Mouse (Mus musculus): ENCODE data around the gene Rrn3.

- TF ChIP-seq POLR2A (IDR thresholded peaks at IDR 0.05; ENCODE audit: control insufficient read depth in 1 of 2, insufficient read depth in 1 of 2, low read depth in 1 of 2, low read length in 2 of 2, poor library complexity in 1 of 2) (no peak), E2F4 (IDR thresholded peaks at IDR 0.05; ENCODE audit: borderline replicate concordance, low read depth, low read length) (no peak), CTCF (IDR thresholded peaks at IDR 0.05 in 2 of 3, conservative IDR thresholded peaks at IDR 0.05 in 1 of 3; ENCODE audit: control insufficient read depth in 1 of 3, insufficient read depth in 1 of 3, low read depth in 2 of 3, low read length in 3 of 3, poor library complexity in 1 of 3, severe bottlenecking in 1 of 3) (no peak), MAZ (IDR thresholded peaks at IDR 0.05; ENCODE audit: low read depth, low read length) (no peak), USF1 (IDR thresholded peaks at IDR 0.05; ENCODE audit: low read depth, low read length) (no peak)
Observed at GRCm38 (mm10) chr16:13732786-13733185, 47.7 kb upstream of the Rrn3 start.
